Mouse (Mus musculus): ENCODE measurements at regions not wholly inside any gene's neighbourhood (a gene's known extent, or its start where the extent isn't known, plus 50 kb on each side); places are given as distances from the start of the nearest gene placed in this dataset.

DNA sequence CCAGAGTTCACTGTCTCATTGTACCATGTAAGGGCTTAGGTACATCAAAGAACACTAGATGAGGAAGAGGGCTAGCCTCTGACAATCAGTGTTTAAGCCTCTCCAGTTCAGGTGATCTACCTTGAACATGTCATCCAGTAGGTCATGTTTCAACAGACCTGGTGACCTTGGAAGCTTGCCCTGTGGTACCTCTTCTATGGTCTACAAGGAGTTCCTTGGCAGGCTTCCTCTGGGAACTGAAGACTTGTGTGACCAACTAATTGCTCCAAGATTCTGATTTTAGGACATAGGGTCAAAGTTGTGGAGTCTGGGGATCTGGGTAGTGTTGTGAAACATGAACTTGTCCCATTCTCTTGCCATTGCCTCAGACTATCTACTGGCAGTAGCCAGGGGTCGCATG, 60.4 kb upstream of the Adgrf1 start:
- no peak for DNase-seq
- intact Hi-C loops (cut with DNase I): no loop called here

DNA sequence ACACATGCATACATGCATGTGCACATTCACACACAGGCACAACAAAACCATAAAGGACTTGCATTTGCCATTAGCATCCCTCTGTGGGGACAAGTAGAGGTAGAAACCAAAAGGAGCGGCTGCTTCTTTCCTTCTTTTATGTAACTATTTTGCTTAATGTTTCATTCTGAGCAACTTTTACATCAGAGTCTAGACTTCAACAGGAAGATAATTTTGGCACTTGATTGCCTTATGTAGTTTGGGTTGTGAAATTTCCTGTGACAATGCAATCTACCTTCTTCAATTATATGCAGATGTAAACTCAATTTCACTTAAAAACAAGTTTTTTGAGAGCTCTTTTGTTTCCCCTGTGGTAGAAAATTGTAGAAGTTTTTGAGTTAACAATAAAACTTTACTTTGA, 56.1 kb upstream of the Adgrf1 start:
- DNase-seq: no peak
- intact Hi-C loops (cut with DNase I): no loop called here

DNA sequence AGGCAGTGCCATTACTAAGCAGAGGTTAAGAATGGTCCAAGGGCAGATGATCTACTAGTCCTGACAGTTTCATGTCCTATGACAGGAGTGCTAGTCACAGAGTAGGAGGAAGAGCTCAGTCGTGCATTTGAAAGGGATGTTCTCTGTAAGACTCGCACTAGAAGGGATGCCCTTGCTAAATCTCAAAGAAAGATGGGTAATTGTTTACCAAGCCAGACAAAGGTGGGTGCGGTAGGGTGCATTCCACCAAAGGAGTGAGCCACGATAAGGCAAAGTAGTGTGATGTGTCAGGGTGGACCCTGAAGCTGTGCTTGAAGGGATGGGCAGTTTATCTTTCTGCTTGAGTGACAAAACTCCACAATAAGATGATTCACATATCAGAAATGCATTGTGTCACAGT, 50.5 kb upstream of the Adgrf1 start:
- no peak for DNase-seq
- intact Hi-C loops (cut with DNase I): no loop called here
